Mouse (Mus musculus) testis, adult 2 months (tissue): ENCODE results near the gene Arrb2. TPM values are rescaled to one million over a fixed set of nuclear protein-coding genes. Genes with fewer than 3 reads are reported as not detected.
"Not testable (repeated sequence)": the region's sequence is repeated elsewhere in the genome, so short reads cannot be mapped to it uniquely, and the experiment has no call there.

ENCODE experiments used
- H3K27ac ChIP-seq: fragments of 200-500 bp; 2 replicates; pipeline ENCODE4 v1.5.1; 2012; ENCODE audit warnings: low read depth, low read length; ENCODE audit not compliant: control insufficient read depth, insufficient read depth
- H3K27me3 ChIP-seq: fragments of 200-500 bp; 2 replicates; pipeline ENCODE4 v1.6.1; 2012; ENCODE audit warnings: mild to moderate bottlenecking, low read length, moderate library complexity; ENCODE audit not compliant: control insufficient read depth, insufficient read depth
- H3K36me3 ChIP-seq: fragments of 200-500 bp; 2 replicates; pipeline ENCODE4 v1.6.1; 2012; ENCODE audit warnings: mild to moderate bottlenecking, low read length; ENCODE audit not compliant: control insufficient read depth, insufficient read depth
- H3K4me1 ChIP-seq: fragments of 200-500 bp; 2 replicates; pipeline ENCODE4 v1.6.1; 2012; ENCODE audit warnings: low read length; ENCODE audit not compliant: control insufficient read depth, insufficient read depth
- H3K4me3 ChIP-seq: fragments of 200-500 bp; 2 replicates; pipeline ENCODE4 v1.5.1; 2012; ENCODE audit warnings: low read depth, mild to moderate bottlenecking, low read length, moderate library complexity, mixed read lengths; ENCODE audit not compliant: control insufficient read depth
- CTCF ChIP-seq: fragments of 200-500 bp; IDR thresholded peaks from 2 replicates; pipeline ENCODE4 v1.5.1; 2012; ENCODE audit warnings: low read depth, mild to moderate bottlenecking, inconsistent platforms, low read length, moderate library complexity; ENCODE audit not compliant: control insufficient read depth, insufficient read depth, insufficient replicate concordance
- POLR2A ChIP-seq: fragments of 200-500 bp; IDR thresholded peaks from 2 replicates; pipeline ENCODE4 v1.6.1; 2012; ENCODE audit warnings: low read depth, mild to moderate bottlenecking, inconsistent platforms, low read length, moderate library complexity; ENCODE audit not compliant: control insufficient read depth
- polyA plus RNA-seq: library from polyadenylated mRNA; depleted of rRNA; stranded (reverse); fragments of >200 nt; gene quantifications from 2 replicates; pipeline ENCODE4 v1.2.3, GENCODE M21; 2012

Arrb2 gene
- polyA plus RNA-seq, 1 experiment, result 8.9 TPM

DNA sequence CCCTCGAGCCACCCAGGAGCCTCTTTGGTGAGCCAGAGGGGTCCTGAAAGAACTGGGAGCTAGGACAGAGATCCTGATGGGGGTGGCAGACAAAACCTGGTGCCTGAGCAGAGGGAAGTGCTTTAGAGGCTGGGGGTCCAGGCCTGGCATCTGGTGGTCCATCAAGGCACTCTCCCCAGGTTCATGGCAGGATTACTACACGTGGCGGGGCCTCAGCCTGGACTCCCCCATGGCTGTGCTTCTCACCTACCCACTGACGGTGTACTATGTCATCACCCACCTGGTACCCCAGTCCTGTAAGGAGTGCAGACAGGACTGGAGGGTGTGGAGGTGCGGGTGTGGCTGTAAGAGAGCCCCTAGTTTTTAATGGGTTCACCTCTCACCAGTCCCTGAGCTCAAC, 31.5 kb downstream of the Arrb2 start:
- Histone ChIP-seq H3K4me1 (peaks cover 15% of the 10 kb centered on the region), H3K27me3 (no peaks in the 10 kb centered on the region), H3K4me3 (no peak overlapping the region), H3K36me3 (no peaks in the 10 kb centered on the region), H3K27ac (no peak overlapping the region)
- TF ChIP-seq CTCF (no peak), POLR2A (no peak)

- H3K4me1 ChIP-seq, result peaks cover 9% of the 10 kb centered on the region
Measured at GRCm38 (mm10) chr11:70465211-70465610, 32.8 kb downstream of the Arrb2 start.

GRCm38 (mm10) chr11:70465824-70466223, 33.4 kb downstream of the Arrb2 start:
- Histone ChIP-seq H3K27ac (no peak overlapping the region), H3K4me1 (peaks cover 9% of the 10 kb centered on the region), H3K36me3 (no peaks in the 10 kb centered on the region), H3K27me3 (no peaks in the 10 kb centered on the region), H3K4me3 (peak overlapping the region; percentile 19)
- no peak for TF ChIP-seq CTCF
- no peak for TF ChIP-seq POLR2A

More at GRCm38 (mm10) chr11:70465211-70465610, 32.8 kb downstream of the Arrb2 start:
- no peak overlapping the region for H3K27ac ChIP-seq
- no peaks in the 10 kb centered on the region for H3K36me3 ChIP-seq
- no peaks in the 10 kb centered on the region for H3K27me3 ChIP-seq
- H3K4me3 ChIP-seq, result no peak overlapping the region
- TF ChIP-seq POLR2A (no peak), CTCF (no peak)

DNA sequence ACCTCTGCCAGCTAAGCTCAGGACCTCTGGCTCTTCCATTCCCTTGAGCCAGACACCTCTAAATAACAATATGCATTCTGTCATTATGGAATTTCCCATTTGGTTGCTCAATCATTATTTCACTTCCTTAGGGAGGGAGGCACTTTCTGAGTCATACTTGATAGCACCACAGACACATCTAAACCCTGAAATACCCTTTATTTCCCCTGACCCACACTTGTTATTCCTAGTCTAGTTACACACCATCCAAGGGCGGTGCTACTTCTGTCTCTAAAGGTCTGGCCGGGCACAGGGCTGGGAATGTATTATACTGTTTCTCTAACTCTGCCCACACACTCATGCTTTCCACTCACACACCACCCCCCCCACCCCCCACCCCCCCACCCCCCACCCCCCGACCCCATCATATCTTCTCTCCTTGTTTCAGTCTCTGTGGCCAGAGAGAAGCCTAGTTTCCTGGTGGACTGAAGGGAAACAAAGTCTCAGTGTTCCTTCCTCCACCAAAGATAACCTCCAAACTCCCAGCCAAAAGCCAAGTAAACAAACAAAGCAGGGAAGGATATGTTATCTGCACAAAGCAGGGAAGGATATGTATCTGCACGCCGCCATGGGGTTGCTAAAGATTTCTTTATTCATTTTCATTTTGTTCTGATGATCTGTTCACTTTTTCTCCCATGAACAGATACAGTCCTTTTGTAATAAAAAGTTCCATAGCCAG, 35.6 kb downstream of the Arrb2 start:
- H3K27ac ChIP-seq, result no peak overlapping the region
- no peaks in the 10 kb centered on the region for H3K27me3 ChIP-seq

GRCm38 (mm10) chr11:70469764-70470163, 37.3 kb downstream of the Arrb2 start:
- no peak for TF ChIP-seq CTCF
- TF ChIP-seq POLR2A, result no peak
- Histone ChIP-seq H3K27me3 (no peaks in the 10 kb centered on the region), H3K4me1 (peaks cover 7% of the 10 kb centered on the region), H3K36me3 (no peaks in the 10 kb centered on the region), H3K27ac (no peak overlapping the region; the same call in 1 of the 2 replicates), H3K4me3 (no peak overlapping the region)

More for the DNA sequence above, 35.6 kb downstream of the Arrb2 start:
- H3K4me3 ChIP-seq, result no peak overlapping the region
- H3K36me3 ChIP-seq, result no peaks in the 10 kb centered on the region
- TF ChIP-seq CTCF (no peak), POLR2A (no peak)
- H3K4me1 ChIP-seq, result peaks cover 9% of the 10 kb centered on the region

DNA sequence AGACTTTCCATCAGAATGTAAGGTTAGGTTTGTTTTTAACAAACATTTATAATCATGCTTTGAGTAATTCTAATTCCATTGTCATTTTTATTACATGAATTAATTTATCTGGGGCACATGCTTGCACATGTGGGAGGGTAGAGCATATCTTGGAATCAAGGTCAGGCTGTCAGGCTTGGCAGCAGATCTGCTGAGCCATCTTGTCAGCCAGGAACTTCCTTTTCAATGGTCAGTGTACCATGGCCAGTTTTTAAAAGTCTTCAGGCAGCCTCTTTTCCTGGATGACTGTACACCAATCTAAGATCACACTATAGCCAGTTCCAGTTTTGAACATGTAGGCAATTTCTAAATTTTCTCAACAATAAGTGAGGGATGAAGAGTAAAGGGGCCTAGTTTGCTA, 40.3 kb downstream of the Arrb2 start:
- Histone ChIP-seq H3K36me3 (no peaks in the 10 kb centered on the region), H3K4me1 (peaks cover 7% of the 10 kb centered on the region), H3K4me3 (no peak overlapping the region), H3K27ac (no peak overlapping the region), H3K27me3 (no peaks in the 10 kb centered on the region)
- TF ChIP-seq CTCF, result no peak
- TF ChIP-seq POLR2A, result no peak

- not testable (repeated sequence) for H3K4me1 ChIP-seq
Measured at GRCm38 (mm10) chr11:70473291-70473690, 40.9 kb downstream of the Arrb2 start.

DNA sequence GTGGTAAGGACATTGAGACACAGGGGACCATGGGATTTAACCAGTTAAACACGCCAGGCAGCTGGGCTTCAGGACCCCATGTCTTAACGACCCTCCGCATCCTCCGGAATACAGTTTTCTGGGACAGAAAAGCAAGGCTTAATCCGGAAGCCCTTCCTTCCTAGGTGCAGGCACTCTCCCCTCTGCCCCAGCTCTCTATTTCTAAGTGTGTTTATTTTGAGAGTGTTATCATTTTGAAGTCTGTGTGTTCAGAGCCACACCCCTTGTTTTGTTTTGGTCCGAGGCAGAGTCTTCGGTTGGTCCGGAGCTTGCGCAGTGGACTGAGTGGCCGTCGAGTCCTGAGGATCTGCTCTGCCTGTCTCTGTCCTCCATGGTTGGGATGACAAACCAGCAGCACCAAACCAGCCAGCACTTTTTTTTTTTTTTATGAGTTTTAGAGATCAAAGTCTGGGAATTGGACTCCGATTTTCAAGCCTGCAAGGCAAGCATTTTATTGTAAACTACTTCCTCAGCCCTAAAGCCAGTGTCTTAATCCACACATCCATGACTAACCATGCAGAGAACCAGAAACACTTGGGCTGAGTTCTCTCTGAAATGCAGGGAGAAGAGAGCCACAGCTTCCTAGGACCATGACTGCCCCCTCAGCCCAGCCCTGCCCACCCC, 42.6 kb downstream of the Arrb2 start:
- TF ChIP-seq POLR2A, result no peak
- no peak for TF ChIP-seq CTCF
- Histone ChIP-seq H3K36me3 (no peaks in the 10 kb centered on the region), H3K27ac (no peak overlapping the region), H3K4me1 (peaks cover 7% of the 10 kb centered on the region), H3K27me3 (no peaks in the 10 kb centered on the region), H3K4me3 (no peak overlapping the region)

More at GRCm38 (mm10) chr11:70473291-70473690, 40.9 kb downstream of the Arrb2 start:
- not testable (repeated sequence) for H3K27me3 ChIP-seq, H3K4me3 ChIP-seq, H3K36me3 ChIP-seq, H3K27ac ChIP-seq
